Mouse (Mus musculus) forebrain, embryonic 12.5 days (tissue): Measurements from ENCODE around the gene Spata6. TPM values are rescaled to one million over a fixed set of nuclear protein-coding genes. Genes with fewer than 3 reads are reported as not detected.

ENCODE experiments used
- ATAC-seq: fragments of 200-750 bp; cut with Nextera tagmentation; 2 replicates; pipeline ENCODE4 v1.8.0; 2017; ENCODE audit warnings: moderate TSS enrichment; ENCODE audit not compliant: low FRiP score
- H3K27ac ChIP-seq: fragments of 300-500 bp; sonication (generic); 2 replicates; pipeline ENCODE4 v1.5.1; 2016; ENCODE audit warnings: mild to moderate bottlenecking
- H3K27me3 ChIP-seq: fragments of 300-500 bp; sonication (generic); 2 replicates; pipeline ENCODE4 v1.6.1; 2016; ENCODE audit warnings: mild to moderate bottlenecking
- H3K36me3 ChIP-seq: fragments of 300-500 bp; sonication (generic); replicated peaks from 2 replicates; pipeline ENCODE4 v1.6.1; 2016; ENCODE audit warnings: mild to moderate bottlenecking
- H3K4me1 ChIP-seq: fragments of 300-500 bp; sonication (generic); 2 replicates; pipeline ENCODE4 v1.6.1; 2016
- H3K4me2 ChIP-seq: fragments of 300-500 bp; sonication (generic); 2 replicates; pipeline ENCODE4 v1.6.1; 2016; ENCODE audit warnings: mild to moderate bottlenecking, moderate library complexity
- H3K4me3 ChIP-seq: fragments of 300-500 bp; sonication (generic); replicated peaks from 2 replicates; pipeline ENCODE4 v1.5.1; 2016; ENCODE audit warnings: mild to moderate bottlenecking
- H3K9ac ChIP-seq: fragments of 300-500 bp; sonication (generic); 2 replicates; pipeline ENCODE4 v1.6.1; 2016; ENCODE audit warnings: mild to moderate bottlenecking
- H3K9me3 ChIP-seq: fragments of 300-500 bp; sonication (generic); 2 replicates; pipeline ENCODE4 v1.6.1; 2016
- WGBS: fragments of 180-500 bp; shearing (Covaris S2); methylation state at CpG from one replicate; pipeline ENCODE4 v1.1.7; 2016; 5-methylcytosine and 5-hydroxymethylcytosine counted together
- polyA plus RNA-seq: library from polyadenylated mRNA; unstranded; fragments of >200 nt; fragmentation: Nextera tagmentation; extraction: Ambion mirVana; gene quantifications from 2 replicates; pipeline ENCODE4 v1.2.1, GENCODE M21; 2016

The Spata6 gene
- polyA plus RNA-seq, 1 experiment from 2014 or later, result 18.2 TPM

DNA sequence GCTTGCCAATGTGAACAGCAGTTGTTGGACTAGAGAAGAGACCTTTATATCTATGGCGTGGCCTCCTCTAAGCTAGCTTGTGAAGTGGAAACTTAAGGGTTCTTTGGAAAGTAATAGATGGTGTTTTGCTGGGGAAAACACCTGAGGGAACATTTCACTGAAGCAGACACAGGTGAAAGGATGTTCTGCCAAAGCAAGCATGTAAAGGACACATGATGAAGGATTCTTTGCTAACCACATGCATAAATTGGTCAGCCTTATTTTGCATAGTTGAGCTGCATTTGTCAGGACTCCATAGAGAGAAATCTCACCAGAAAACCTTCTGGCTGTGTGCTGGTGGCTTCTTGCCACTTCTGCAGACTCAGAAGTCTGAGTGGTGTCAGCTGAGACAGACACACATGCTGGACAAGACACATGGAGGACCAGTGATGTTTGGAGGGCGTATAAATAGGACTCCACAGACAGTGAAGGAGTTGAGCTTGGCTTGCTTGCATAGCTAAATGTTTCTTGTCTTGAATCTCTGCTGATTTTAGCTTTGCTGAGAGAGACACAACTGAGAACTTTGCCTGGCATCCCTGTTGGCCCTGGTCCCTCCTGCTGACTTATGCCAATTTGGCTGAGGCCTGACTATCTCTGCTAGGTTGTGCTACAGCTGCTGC, 148.1 kb downstream of the Spata6 start:
- no peaks in the 10 kb centered on the region for H3K27me3 ChIP-seq
- H3K36me3 ChIP-seq, result no peaks in the 10 kb centered on the region
- H3K27ac ChIP-seq, result no peak overlapping the region
- H3K9me3 ChIP-seq, result no peaks in the 10 kb centered on the region
- no peak overlapping the region for H3K4me3 ChIP-seq
- H3K4me2 ChIP-seq, result no peak overlapping the region
- no peaks in the 10 kb centered on the region for H3K4me1 ChIP-seq
- no peak overlapping the region for H3K9ac ChIP-seq
- ATAC-seq, result no peak
- 82% methylated on average over 2 of the region's 2 CpGs for WGBS

Other genes starting within 250 kb of the Spata6 start
- not detected in 2 replicates for gene Slc5a9, start 182.9 kb downstream of the Spata6 start, polyA plus RNA-seq
- not detected in 2 replicates for gene Skint8, start 199.4 kb downstream of the Spata6 start, polyA plus RNA-seq